Mouse (Mus musculus) layer of hippocampus, adult 2 months (tissue): ENCODE measurements around the gene Lhx2. TPM values are rescaled to one million over a fixed set of nuclear protein-coding genes. Genes with fewer than 3 reads are reported as not detected.
A peak's percentile ranks its signal among the peaks of the same experiment; 100 is the strongest.

Experiments
- DNase-seq, 2 experiments: peaks; one replicate each; pipeline ENCODE4 v3.0.0; 2022; ENCODE audit warnings: low spot score in 2 of 2
- H3K27ac ChIP-seq: fragments of 200-600 bp; 2 replicates; pipeline ENCODE4 v1.8.1; 2022
- H3K4me3 ChIP-seq: fragments of 200-600 bp; 2 replicates; pipeline ENCODE4 v1.8.1; 2022; ENCODE audit warnings: mild to moderate bottlenecking
- CTCF ChIP-seq: fragments of 200-600 bp; conservative IDR thresholded peaks from 2 replicates; pipeline ENCODE4 v1.8.1; 2022; ENCODE audit warnings: antibody characterized with exemption, mild to moderate bottlenecking, moderate library complexity
- total RNA-seq, 2 experiments: library from RNA; stranded (reverse); gene quantifications; 2 replicates each; pipeline ENCODE4 v1.2.3; 2021

Gene Lhx2
- total RNA-seq, 2 experiments from 2014 or later: 96.6 to 99.5 TPM

DNA sequence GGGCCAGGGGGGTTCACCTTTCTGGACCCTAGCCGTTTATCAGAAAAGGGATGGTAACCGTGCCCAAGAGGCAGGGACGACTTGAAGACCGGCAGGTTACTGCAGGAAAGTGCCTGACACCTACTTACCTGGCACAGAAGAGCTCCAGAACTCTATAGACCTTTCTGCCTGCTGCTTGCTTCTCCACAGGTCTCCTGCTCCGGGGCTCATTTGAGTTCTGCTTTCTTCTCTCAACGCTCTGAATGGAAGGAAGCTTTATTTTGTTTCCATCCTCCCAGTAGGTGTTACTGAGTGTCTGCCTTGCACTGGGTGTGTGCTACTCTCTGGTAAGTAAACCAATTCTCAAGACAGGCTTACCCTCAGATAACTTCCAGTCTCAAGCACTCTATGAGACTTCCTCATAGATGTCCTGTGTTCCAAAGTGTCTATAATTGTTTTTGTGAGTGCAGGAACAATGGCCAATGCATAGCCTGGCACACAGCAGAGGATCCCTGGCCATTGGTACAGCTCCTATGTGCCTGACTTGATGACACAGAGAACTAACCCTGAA lies 1.9 kb upstream of the Lhx2 start:
- DNase-seq: no peak
- H3K27ac ChIP-seq: no peak overlapping the region
- TF ChIP-seq CTCF: no peak
- no peak overlapping the region for H3K4me3 ChIP-seq

GRCm38 (mm10) chr2:38337681-38338080 lies 1.4 kb upstream of the Lhx2 start:
- DNase-seq: no peak
- Histone ChIP-seq H3K27ac (no peak overlapping the region), H3K4me3 (no peak overlapping the region)
- TF ChIP-seq CTCF: no peak

DNA sequence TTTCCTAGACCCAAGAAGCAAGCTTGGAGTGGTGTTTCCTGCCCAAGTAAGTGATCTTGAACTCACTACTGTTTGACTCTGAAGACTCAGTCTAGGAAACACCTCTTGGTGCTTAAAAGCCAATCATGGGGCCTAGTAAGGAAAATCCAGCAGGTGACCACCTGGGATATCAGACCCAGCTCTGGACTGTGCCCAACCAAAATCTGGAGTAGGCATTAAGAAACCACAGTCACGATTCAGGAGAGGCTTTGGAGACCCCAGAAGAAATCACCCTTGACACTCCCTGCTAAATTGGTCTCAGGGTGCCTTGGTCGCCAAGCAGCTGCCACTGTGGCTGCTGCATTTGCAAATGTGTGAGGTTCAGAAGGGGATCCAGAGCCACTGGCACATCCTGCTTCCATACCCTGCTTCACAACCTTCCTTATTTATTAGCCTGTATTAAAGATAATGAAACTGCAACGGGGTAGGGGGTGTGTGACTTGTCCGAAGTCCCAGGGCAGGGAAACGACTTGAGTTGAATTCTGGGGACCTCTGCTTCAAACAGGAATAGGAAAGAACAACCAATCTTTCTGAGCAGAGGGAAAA lies 641 bp upstream of the Lhx2 start:
- TF ChIP-seq CTCF: no peak
- DNase-seq: no peak
- Histone ChIP-seq H3K27ac (peak overlapping the region; percentile 87; the same call in 1 of the 2 replicates), H3K4me3 (peak overlapping the region; percentile 72)

- Histone ChIP-seq H3K27ac (peak overlapping the region; percentile 87), H3K4me3 (peak overlapping the region; percentile 72)
- peak in 1 of 2 experiments; percentile 10 for DNase-seq
- no peak for TF ChIP-seq CTCF
Measured at GRCm38 (mm10) chr2:38339910-38340625, 987 bp downstream of the Lhx2 start.

GRCm38 (mm10) chr2:38340626-38341200 lies 1.6 kb downstream of the Lhx2 start:
- H3K4me3 ChIP-seq: peak overlapping the region; percentile 72
- H3K27ac ChIP-seq: peak overlapping the region; percentile 87; the same call in 1 of the 2 replicates
- no peak for TF ChIP-seq CTCF
- no peak for DNase-seq

GRCm38 (mm10) chr2:38343573-38343972 lies 4.5 kb downstream of the Lhx2 start:
- Histone ChIP-seq H3K27ac (no peak overlapping the region), H3K4me3 (no peak overlapping the region)
- DNase-seq: peak in 1 of 2 experiments; percentile 1
- TF ChIP-seq CTCF: no peak

DNA sequence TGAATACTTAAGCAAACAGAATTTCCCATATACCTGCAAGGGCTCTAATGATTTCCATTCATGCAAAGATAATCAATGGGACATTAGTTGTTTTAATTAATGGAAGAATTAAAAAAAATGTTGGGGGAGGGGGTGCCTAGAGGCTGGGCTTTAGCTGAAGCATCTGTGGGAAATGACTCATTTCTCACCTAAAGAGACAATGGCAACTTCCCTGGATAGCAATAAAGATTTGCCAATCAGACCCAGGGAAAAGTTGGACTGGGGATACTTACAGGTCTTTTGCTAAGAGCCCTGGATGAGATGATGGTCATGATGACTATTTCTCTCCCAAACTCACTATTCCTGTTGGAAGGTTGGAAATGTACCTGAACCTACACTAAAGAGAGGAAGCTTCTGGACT lies 5.6 kb downstream of the Lhx2 start:
- no peak overlapping the region for H3K27ac ChIP-seq
- no peak overlapping the region for H3K4me3 ChIP-seq
- TF ChIP-seq CTCF: no peak
- no peak for DNase-seq

GRCm38 (mm10) chr2:38346417-38346816 lies 7.3 kb downstream of the Lhx2 start:
- no peak for TF ChIP-seq CTCF
- H3K27ac ChIP-seq: peak overlapping the region; percentile 92
- H3K4me3 ChIP-seq: peak overlapping the region; percentile 28
- DNase-seq: no peak

DNA sequence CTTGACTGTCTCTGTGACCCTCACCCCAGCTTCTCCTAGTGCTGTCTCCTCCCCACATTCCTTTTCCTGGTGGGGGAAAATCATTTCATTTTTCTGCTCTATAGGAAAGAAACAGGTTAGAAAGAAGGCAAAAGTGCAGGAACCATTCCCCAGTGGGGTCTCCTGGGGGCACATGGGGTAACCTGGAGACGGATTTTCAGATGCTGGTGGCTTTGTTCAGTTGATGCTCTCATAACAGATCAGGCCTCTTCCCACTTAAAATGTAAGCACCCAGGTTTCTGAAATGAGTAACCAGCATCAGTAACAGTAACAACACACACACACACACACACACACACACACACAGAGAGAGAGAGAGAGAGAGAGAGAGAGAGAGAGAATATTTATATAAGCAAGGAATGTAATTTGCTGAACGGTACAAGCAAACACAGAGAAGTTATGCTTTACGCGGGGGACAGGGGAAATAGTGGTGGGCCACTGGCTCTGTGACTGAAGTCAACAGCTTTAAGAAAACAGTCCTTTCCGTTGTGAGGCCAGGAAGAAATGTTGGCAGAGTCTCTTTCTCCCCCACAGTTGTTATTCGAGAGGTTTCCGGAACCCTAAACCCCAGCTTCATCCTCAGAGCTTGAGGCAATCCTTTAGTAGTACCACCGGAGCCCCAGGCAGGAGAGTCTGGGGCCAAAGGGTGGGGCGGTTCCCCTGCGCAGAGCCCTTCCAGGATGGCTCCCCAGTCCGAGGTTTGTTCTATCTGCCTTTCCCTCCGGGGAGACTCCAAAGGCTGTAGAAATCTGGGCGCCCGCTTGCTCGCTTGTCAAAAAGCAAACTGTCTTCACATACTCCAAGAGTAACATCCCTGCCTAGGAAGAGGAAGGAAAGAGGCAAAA lies 8.0 kb downstream of the Lhx2 start:
- no peak for TF ChIP-seq CTCF
- DNase-seq: no peak
- peak overlapping the region; percentile 92 for H3K27ac ChIP-seq
- peak overlapping the region; percentile 61 for H3K4me3 ChIP-seq

DNA sequence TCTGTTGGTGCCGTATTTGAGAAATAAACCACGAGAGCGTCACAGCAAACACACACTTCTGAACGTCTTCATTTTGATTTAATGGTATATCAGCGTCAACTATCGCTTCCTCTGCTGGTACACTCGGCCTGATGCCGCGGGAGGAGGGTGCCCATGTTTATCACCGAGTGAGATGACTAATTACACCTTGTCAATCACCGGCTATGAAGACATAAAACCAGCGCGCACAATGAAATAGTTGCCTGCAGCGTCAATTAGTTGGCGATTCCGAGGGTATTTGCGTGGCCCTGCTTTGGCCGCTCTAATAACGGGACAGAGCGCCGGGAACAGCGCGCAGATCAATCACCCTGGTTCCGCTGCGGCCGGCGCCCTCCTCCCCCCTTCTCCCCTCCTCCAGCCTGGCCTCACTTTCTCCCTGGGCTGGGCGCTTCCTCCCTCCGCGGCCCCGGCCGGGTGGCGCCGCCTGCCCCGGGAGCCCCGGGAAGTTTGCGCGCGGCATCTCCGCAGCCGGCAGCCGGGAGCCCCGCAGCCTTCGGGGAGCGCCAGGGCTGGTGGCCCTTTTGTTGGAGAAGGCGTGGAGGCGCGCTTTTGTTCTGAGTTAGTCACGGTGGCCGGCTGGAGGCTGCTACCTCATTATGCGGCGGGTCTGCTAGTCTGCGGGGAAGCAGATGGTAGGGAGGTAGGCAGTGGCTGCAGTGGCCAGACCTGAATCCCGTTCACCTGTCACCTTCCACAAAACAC lies 8.9 kb downstream of the Lhx2 start:
- peak overlapping the region; percentile 92 for H3K27ac ChIP-seq
- H3K4me3 ChIP-seq: peak overlapping the region; percentile 61
- TF ChIP-seq CTCF: no peak
- no peak for DNase-seq

- Histone ChIP-seq H3K27ac (peak overlapping the region; percentile 92; the same call in 1 of the 2 replicates), H3K4me3 (peak overlapping the region; percentile 61; the same call in 1 of the 2 replicates)
- DNase-seq: no peak
- no peak for TF ChIP-seq CTCF
Measured at GRCm38 (mm10) chr2:38348660-38349420, 9.8 kb downstream of the Lhx2 start.
